Mouse (Mus musculus): ENCODE measurements around the gene Map2k6.

- TF ChIP-seq CTCF (IDR thresholded peaks at IDR 0.05; ENCODE audit: low read depth) (no peak), EP300 (IDR thresholded peaks at IDR 0.05; ENCODE audit: low read depth) (no peak)
Measured at GRCm38 (mm10) chr11:110545416-110545815, 146.5 kb downstream of the Map2k6 start.

Measured in liver, postnatal 0 days (tissue).